Mouse (Mus musculus): ENCODE data around the gene Gna14. TPM values are rescaled to one million over a fixed set of nuclear protein-coding genes. Genes with fewer than 3 reads are reported as not detected.

The Gna14 gene
- total RNA-seq, 2 experiments from 2014 or later: 0.46 to 0.91 TPM

GRCm38 (mm10) chr19:16506711-16507364 lies 71.3 kb downstream of the Gna14 start:
- DNase-seq: no peak
- intact Hi-C loops (cut with DNase I): no loop called here

- DNase-seq: no peak
These were observed 75.0 kb downstream of the Gna14 start for GRCm38 (mm10) chr19:16510343-16511080.

GRCm38 (mm10) chr19:16511081-16511420 lies 75.5 kb downstream of the Gna14 start:
- DNase-seq: no peak
- intact Hi-C loops (cut with DNase I): no loop called here

More at GRCm38 (mm10) chr19:16510343-16511080, 75.0 kb downstream of the Gna14 start:
- intact Hi-C loops (cut with DNase I): no loop called here

- intact Hi-C loops (cut with DNase I): no loop called here
- no peak for DNase-seq
These were observed 78.6 kb downstream of the Gna14 start for GRCm38 (mm10) chr19:16514201-16514600.

- intact Hi-C loops (cut with DNase I): no loop called here
- DNase-seq: no peak
These were observed 83.0 kb downstream of the Gna14 start for GRCm38 (mm10) chr19:16518569-16518968.

GRCm38 (mm10) chr19:16520608-16521007 lies 85.0 kb downstream of the Gna14 start:
- intact Hi-C loops (cut with DNase I): no loop called here
- DNase-seq: no peak

- DNase-seq: no peak
- intact Hi-C loops (cut with DNase I): no loop called here
These were observed 90.8 kb downstream of the Gna14 start for GRCm38 (mm10) chr19:16526302-16526880.

GRCm38 (mm10) chr19:16527031-16527430 lies 91.5 kb downstream of the Gna14 start:
- no peak for DNase-seq
- intact Hi-C loops (cut with DNase I): no loop called here

- intact Hi-C loops (cut with DNase I): no loop called here
- DNase-seq: no peak
These were observed 92.8 kb downstream of the Gna14 start for GRCm38 (mm10) chr19:16528225-16528828.

GRCm38 (mm10) chr19:16529293-16529920 lies 93.8 kb downstream of the Gna14 start:
- peak in 1 of 2 experiments; percentile 26 for DNase-seq
- intact Hi-C loops (cut with DNase I): no loop called here

GRCm38 (mm10) chr19:16529999-16530398 lies 94.4 kb downstream of the Gna14 start:
- intact Hi-C loops (cut with DNase I): no loop called here
- DNase-seq: no peak

GRCm38 (mm10) chr19:16534311-16534710 lies 98.7 kb downstream of the Gna14 start:
- DNase-seq: no peak
- intact Hi-C loops (cut with DNase I): no loop called here

- intact Hi-C loops (cut with DNase I): no loop called here
- DNase-seq: no peak
These were observed 102.9 kb downstream of the Gna14 start for GRCm38 (mm10) chr19:16538416-16538815.

- DNase-seq: no peak
- intact Hi-C loops (cut with DNase I): no loop called here
These were observed 108.1 kb downstream of the Gna14 start for GRCm38 (mm10) chr19:16543688-16544087.

GRCm38 (mm10) chr19:16556988-16557387 lies 121.4 kb downstream of the Gna14 start:
- intact Hi-C loops (cut with DNase I): loop anchor here (5.0 kb wide), 1 partner anchor 200 kb away; no protein-coding TSS in a partner anchor
- DNase-seq: no peak

- intact Hi-C loops (cut with DNase I): loop anchor here (5.0 kb wide), 1 partner anchor 201 kb away; no protein-coding TSS in a partner anchor
- DNase-seq: no peak
These were observed 122.4 kb downstream of the Gna14 start for GRCm38 (mm10) chr19:16557971-16558370.

GRCm38 (mm10) chr19:16558570-16558969 lies 123.0 kb downstream of the Gna14 start:
- no peak for DNase-seq
- intact Hi-C loops (cut with DNase I): loop anchor here (5.0 kb wide), 1 partner anchor 201 kb away; no protein-coding TSS in a partner anchor

- DNase-seq: no peak
- intact Hi-C loops (cut with DNase I): loop anchor here (5.0 kb wide), 1 partner anchor 202 kb away; no protein-coding TSS in a partner anchor
These were observed 123.8 kb downstream of the Gna14 start for GRCm38 (mm10) chr19:16559243-16559896.

GRCm38 (mm10) chr19:16562676-16563075 lies 127.1 kb downstream of the Gna14 start:
- intact Hi-C loops (cut with DNase I): no loop called here
- DNase-seq: no peak

GRCm38 (mm10) chr19:16576790-16577189 lies 141.2 kb downstream of the Gna14 start:
- intact Hi-C loops (cut with DNase I): no loop called here
- no peak for DNase-seq

Data from gastrocnemius, postnatal 36 days (tissue).